Mouse (Mus musculus): ENCODE measurements around the gene Gm28553.
"Not testable (repeated sequence)": the region's sequence is repeated elsewhere in the genome, so short reads cannot be mapped to it uniquely, and the experiment has no call there.

Gene Gm28553
- long read RNA-seq, experiment 1, result 0 reads
- long read RNA-seq, experiment 2, result 0 reads

GRCm38 (mm10) chrY:48856197-48856596, at the start of gene Gm28553:
Gene Gm28553, plus strand, starts transcription at chrY:48856497.
- intact Hi-C loops (cut with DNase I), result not testable (repeated sequence)
